Mouse (Mus musculus) right cerebral cortex, postnatal 4 days (tissue): ENCODE measurements at regions not wholly inside any gene's neighbourhood (a gene's known extent, or its start where the extent isn't known, plus 50 kb on each side); places are given as distances from the start of the nearest gene placed in this dataset.
"Not testable (repeated sequence)": the region's sequence is repeated elsewhere in the genome, so short reads cannot be mapped to it uniquely, and the experiment has no call there.

Experiments used
- DNase-seq: peaks from one replicate; pipeline ENCODE4 v3.0.0-alpha.2; 2022

- no peak for DNase-seq
These were observed 102.7 kb downstream of the Eva1a start for GRCm38 (mm10) chr6:82143496-82143895.

- DNase-seq: no peak
These were observed 109.2 kb downstream of the Eva1a start for GRCm38 (mm10) chr6:82150051-82150450.

- no peak for DNase-seq
These were observed 129.7 kb downstream of the Eva1a start for GRCm38 (mm10) chr6:82170349-82171080.

- DNase-seq: no peak
These were observed 134.1 kb downstream of the Eva1a start for GRCm38 (mm10) chr6:82174943-82175342.

- DNase-seq: no peak
These were observed 159.3 kb downstream of the Eva1a start for GRCm38 (mm10) chr6:82200130-82200529.

- DNase-seq: no peak
These were observed 164.2 kb downstream of the Eva1a start for GRCm38 (mm10) chr6:82204821-82205566.

- peak; percentile 5 for DNase-seq
These were observed 164.3 kb upstream of the Tacr1 start for GRCm38 (mm10) chr6:82237834-82238233.

GRCm38 (mm10) chr6:82240584-82241245, 161.4 kb upstream of the Tacr1 start:
- DNase-seq: no peak

- DNase-seq: not testable (repeated sequence)
These were observed 154.5 kb upstream of the Tacr1 start for GRCm38 (mm10) chr6:82247652-82248051.

GRCm38 (mm10) chr6:82284494-82284893, 117.6 kb upstream of the Tacr1 start:
- DNase-seq: no peak

GRCm38 (mm10) chr6:82285233-82285632, 116.9 kb upstream of the Tacr1 start:
- DNase-seq: no peak

- DNase-seq: no peak
These were observed 108.6 kb upstream of the Tacr1 start for GRCm38 (mm10) chr6:82293507-82293906.

- no peak for DNase-seq
These were observed 105.3 kb upstream of the Tacr1 start for GRCm38 (mm10) chr6:82296673-82297328.

- not testable (repeated sequence) for DNase-seq
These were observed 99.9 kb upstream of the Tacr1 start for GRCm38 (mm10) chr6:82302241-82302640.

GRCm38 (mm10) chr6:82313691-82314090, 88.4 kb upstream of the Tacr1 start:
- no peak for DNase-seq
